Mouse (Mus musculus) inflammation-experienced regulatory T-cells (primary cell): ENCODE measurements around the gene Aip. TPM values are rescaled to one million over a fixed set of nuclear protein-coding genes. Genes with fewer than 3 reads are reported as not detected.

Experiments used
- polyA plus RNA-seq, 2 experiments: library from polyadenylated mRNA; unstranded; fragments of 100-300 nt; shearing (Covaris generic); gene quantifications; one replicate each; pipeline ENCODE4 v1.2.1; 2017

Aip gene
- 100 to 1,000 TPM; 182 to 196 TPM for polyA plus RNA-seq

DNA sequence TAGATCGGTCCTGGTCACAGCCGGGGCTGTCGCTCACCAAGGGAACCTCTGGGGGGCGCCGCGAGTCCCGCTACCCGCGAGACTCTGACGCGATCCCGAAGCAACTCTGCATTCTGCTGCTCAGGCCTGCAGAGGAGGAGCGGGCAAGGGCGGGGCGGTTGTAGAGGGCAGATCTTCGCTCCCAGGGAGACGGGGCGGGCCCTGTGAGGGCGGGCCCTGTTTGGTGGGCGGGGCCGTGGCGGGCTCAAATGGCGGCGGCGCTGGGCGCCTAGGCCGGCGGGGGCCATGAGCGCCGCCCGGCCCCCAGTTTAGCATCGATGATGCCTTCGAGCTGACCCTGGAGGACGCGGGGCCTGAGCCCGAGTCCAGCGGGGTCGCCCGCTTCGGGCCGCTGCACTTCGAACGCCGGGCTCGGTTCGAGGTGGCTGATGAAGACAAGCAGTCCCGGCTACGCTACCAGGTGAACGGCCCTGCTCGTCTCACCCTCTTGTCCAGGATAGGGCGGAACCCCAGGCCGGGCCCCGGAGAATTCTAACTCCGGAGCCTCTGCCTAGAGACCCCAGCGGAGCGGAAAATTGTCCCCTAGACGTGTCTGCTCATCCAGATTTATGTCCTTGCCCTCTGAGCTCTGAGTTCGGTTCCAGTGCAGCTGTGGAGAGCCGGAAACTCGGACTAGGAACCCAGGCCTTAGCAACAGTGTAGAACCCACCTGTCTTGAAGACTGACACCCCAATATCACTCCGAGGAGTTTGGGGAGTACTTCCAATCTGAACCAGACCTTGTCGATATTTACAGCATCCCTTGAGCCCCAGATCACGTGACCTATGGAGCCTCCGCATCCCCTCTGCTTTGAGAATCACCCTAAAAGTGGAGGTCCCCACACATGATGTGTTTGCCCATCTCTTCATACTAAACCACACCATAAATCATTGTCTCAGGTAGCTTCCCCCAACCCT lies at the start of gene Aip:
Aip (minus strand) TSS at position 118 of the 956 bp plus-strand sequence.

DNA sequence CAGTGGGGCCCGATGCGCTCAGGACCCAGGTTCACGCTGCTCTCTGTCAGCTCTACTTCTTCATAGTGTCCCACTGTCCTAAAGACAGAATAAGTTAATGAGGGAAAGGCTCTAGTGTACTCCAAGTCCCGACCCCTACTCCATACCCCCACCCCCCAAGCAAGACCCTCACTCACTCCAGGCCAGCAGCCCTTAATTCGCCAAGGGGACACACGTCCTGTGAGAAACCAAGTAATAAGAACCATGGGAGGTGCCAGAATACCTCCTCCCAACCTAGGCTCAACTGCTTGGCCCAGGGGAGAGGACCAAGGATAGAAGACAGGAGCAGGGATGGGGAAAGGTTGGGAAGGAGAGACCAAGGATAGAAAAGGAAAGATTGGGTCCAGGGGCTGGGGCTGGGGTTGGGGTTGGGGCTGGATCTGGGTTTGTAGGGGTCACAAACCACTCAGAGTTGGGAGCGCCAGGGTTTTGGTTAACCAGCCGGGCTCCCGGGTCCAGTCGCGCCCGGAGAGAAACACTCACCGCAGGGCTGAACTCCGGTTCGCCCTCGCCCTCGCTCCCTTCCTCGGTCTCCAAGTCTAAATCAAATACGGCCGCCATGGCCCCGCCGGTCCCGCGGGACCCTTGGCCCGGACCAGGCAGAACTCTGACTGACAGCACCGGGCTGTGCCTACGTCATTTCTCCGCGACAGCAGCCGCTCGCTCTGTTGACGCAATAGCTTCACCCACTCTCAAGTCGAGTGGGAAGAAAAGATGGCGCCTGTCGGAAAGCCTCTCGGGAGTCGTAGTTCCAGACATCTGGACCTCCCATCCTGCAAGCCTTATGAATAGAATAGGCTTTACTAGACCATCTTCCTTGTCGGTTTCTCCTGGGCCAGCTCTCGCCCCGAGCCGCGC lies 37.2 kb upstream of the Aip start, which contains the start of gene Rps6kb2:
Rps6kb2 (minus strand) TSS at position 709 of the 897 bp plus-strand sequence.

GRCm38 (mm10) chr19:4153232-4153654 lies 27.6 kb upstream of the Aip start, which contains the start of gene Ptprcap:
Ptprcap (plus strand) TSS chr19:4153604.

GRCm38 (mm10) chr19:4148491-4148806 lies 22.8 kb upstream of the Aip start, which contains the start of gene Coro1b:
Coro1b (plus strand) TSS chr19:4148619.

DNA sequence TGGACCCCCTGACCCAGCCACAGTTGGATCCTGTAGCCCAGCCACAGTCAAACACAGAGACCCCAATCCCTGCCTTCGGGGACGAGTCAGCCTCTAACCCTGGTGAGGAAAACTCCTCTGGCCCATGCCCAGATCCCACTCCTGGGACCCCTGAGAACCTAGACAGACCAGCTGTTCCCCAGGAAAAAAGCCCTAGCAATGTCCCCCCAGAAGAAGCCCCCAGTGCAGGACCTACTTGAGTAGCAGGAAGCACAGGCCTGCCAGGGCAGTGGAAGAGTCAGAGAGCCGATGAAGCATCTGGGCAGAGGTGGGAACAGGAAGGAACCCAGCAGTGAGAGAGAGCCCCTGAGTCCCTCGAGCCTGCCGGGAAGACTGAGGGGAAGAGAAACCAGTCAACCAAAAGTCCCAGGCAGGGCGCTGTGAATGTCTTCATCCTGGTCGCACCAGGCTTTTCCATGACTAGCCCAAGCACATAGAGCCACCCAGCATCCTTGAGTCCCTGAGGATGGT lies 18.2 kb upstream of the Aip start, which contains the start of gene Cabp4:
Cabp4 (minus strand) TSS at position 275 of the 510 bp plus-strand sequence.

GRCm38 (mm10) chr19:4139446-4139845 lies 13.8 kb upstream of the Aip start, which contains the start of gene Gpr152:
Gpr152 (plus strand) TSS chr19:4139787.

GRCm38 (mm10) chr19:4099837-4100717 lies 25.6 kb downstream of the Aip start, which contains the start of gene Pitpnm1:
Pitpnm1 (plus strand) TSS chr19:4099998.

DNA sequence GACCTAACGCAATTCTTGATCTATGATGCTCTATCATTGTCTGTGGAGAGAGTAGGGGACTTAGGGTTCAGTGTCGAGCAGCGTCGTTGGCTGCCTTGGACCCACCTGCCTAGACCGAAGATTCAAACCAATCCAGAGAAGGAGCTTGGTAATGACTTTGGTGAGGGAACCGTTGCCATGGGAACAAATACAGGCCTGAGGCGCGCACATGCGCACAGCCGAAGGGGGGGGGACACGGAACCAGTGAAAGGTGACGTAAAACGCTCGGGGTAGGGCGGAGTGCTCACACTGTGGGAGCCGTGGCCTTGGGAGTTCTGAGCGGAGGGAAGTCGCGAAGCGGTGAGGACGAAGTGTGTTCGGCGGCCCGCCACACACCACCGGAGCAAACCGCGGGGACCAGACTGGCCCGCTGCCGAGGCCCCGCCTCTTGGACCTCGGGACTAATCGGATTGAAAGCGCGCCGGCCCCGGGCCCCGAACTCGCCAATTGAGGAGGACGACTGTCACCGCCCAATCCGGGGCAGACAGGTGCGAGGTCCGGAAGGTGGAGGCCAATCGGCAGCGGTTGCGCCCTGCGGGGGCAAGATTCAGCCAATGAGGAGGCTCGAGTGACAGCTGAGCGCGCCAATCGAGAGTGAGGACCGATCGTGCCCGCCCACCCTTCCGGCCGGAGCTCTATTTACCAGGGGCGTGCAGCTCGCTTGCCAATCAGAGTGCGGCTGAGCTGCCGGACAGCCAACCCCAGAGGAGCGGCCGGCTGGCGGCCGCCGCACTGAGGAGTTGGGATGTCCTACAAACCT lies 28.8 kb downstream of the Aip start, which contains the start of gene Cdk2ap2:
Cdk2ap2 (plus strand) TSS at position 541 of the 799 bp plus-strand sequence.

GRCm38 (mm10) chr19:4081394-4081793 lies 44.3 kb downstream of the Aip start, which contains the start of gene Cabp2:
Cabp2 (plus strand) TSS chr19:4081578.

Other genes with a start within 250 kb of the Aip start
- 10 to 100 TPM; 69.0 to 87.5 TPM for gene Tcirg1, start 218.7 kb downstream of the Aip start, polyA plus RNA-seq
- 100 to 1,000 TPM; 135 to 181 TPM for gene Ndufs8, start 213.1 kb downstream of the Aip start, polyA plus RNA-seq
- under 1 TPM; 0.34 to 0.40 TPM for gene Aldh3b1, start 196.1 kb downstream of the Aip start, polyA plus RNA-seq
- gene Unc93b1, start 190.7 kb downstream of the Aip start, polyA plus RNA-seq = 10 to 100 TPM; 45.3 to 51.4 TPM
- gene Aldh3b3, start 167.2 kb downstream of the Aip start, polyA plus RNA-seq = under 1 TPM; 0.24 to 0.86 TPM
- under 1 TPM in 1 of 2 experiments, not detected in 1; 0.20 TPM for gene Aldh3b2, start 153.5 kb downstream of the Aip start, polyA plus RNA-seq
- under 1 TPM in 1 of 2 experiments, not detected in 1; 0.36 TPM for gene Acy3, start 139.3 kb downstream of the Aip start, polyA plus RNA-seq
- gene Tbx10, start 133.1 kb downstream of the Aip start, polyA plus RNA-seq = 1 to 10 TPM in 1 of 2 experiments, not detected in 1; 1.2 TPM
- 10 to 100 TPM; 14.8 to 15.3 TPM for gene Nudt8, start 125.3 kb downstream of the Aip start, polyA plus RNA-seq
- gene Gm49405, start 125.2 kb downstream of the Aip start, polyA plus RNA-seq = 1 to 10 TPM; 1.2 to 4.0 TPM
- 1 to 10 TPM in 1 of 2 experiments, under 1 TPM in 1; 0.68 to 4.7 TPM for gene Doc2g, start 122.5 kb downstream of the Aip start, polyA plus RNA-seq
- gene Ndufv1, start 113.1 kb downstream of the Aip start, polyA plus RNA-seq = 100 to 1,000 TPM; 152 to 159 TPM
- gene Gstp1, start 87.9 kb downstream of the Aip start, polyA plus RNA-seq = 100 to 1,000 TPM; 537 to 539 TPM
- gene Gstp2, start 79.8 kb downstream of the Aip start, polyA plus RNA-seq = 10 to 100 TPM in 1 of 2 experiments, 1 to 10 TPM in 1; 3.0 to 16.9 TPM
- gene Gstp3, start 66.3 kb downstream of the Aip start, polyA plus RNA-seq = 100 to 1,000 TPM in 1 of 2 experiments, 10 to 100 TPM in 1; 94.0 to 111 TPM
- gene Cabp2, start 44.3 kb downstream of the Aip start, polyA plus RNA-seq = not detected
- 100 to 1,000 TPM; 834 to 888 TPM for gene Cdk2ap2, start 28.7 kb downstream of the Aip start, polyA plus RNA-seq
- 100 to 1,000 TPM; 344 to 350 TPM for gene Pitpnm1, start 25.9 kb downstream of the Aip start, polyA plus RNA-seq
- gene Gpr152, start 13.9 kb upstream of the Aip start, polyA plus RNA-seq = 1 to 10 TPM in 1 of 2 experiments, under 1 TPM in 1; 0.18 to 1.7 TPM
- gene Cabp4, start 18.2 kb upstream of the Aip start, polyA plus RNA-seq = under 1 TPM; 0.38 to 0.82 TPM
- 100 to 1,000 TPM; 373 to 413 TPM for gene Coro1b, start 22.8 kb upstream of the Aip start, polyA plus RNA-seq
- 1,000 to 10,000 TPM; 1,211 to 1,532 TPM for gene Ptprcap, start 27.7 kb upstream of the Aip start, polyA plus RNA-seq
- gene Rps6kb2, start 37.5 kb upstream of the Aip start, polyA plus RNA-seq = 10 to 100 TPM; 46.4 to 51.4 TPM
- gene Carns1, start 49.6 kb upstream of the Aip start, polyA plus RNA-seq = 10 to 100 TPM; 19.4 to 27.5 TPM
- gene Tbc1d10c, start 65.4 kb upstream of the Aip start, polyA plus RNA-seq = 100 to 1,000 TPM; 738 to 929 TPM
- gene Ppp1ca, start 66.2 kb upstream of the Aip start, polyA plus RNA-seq = 1,000 to 10,000 TPM; 1,029 to 1,265 TPM
- gene Rad9a, start 75.8 kb upstream of the Aip start, polyA plus RNA-seq = 100 to 1,000 TPM in 1 of 2 experiments, 10 to 100 TPM in 1; 59.1 to 116 TPM
- 10 to 100 TPM; 27.4 to 50.0 TPM for gene Clcf1, start 88.4 kb upstream of the Aip start, polyA plus RNA-seq
- not detected for gene AC109138.7, start 88.5 kb upstream of the Aip start, polyA plus RNA-seq
- gene Pold4, start 106.0 kb upstream of the Aip start, polyA plus RNA-seq = 100 to 1,000 TPM; 107 to 109 TPM
- under 1 TPM; 0.23 to 0.65 TPM for gene Ssh3, start 143.3 kb upstream of the Aip start, polyA plus RNA-seq
- 1 to 10 TPM; 5.6 to 7.5 TPM for gene Ankrd13d, start 157.3 kb upstream of the Aip start, polyA plus RNA-seq
- 100 to 1,000 TPM; 240 to 286 TPM for gene Grk2, start 180.4 kb upstream of the Aip start, polyA plus RNA-seq